Mouse (Mus musculus) limb, embryonic 14.5 days (tissue): Measurements from ENCODE around the gene Crygd. TPM values are rescaled to one million over a fixed set of nuclear protein-coding genes. Genes with fewer than 3 reads are reported as not detected.

Experiments
- ATAC-seq: fragments of 200-750 bp; cut with Nextera tagmentation; 2 replicates; pipeline ENCODE4 v1.8.0; 2017; ENCODE audit warnings: low read depth, moderate number of reproducible peaks, moderate TSS enrichment; ENCODE audit not compliant: low FRiP score
- DNase-seq: peaks from one replicate; pipeline ENCODE4 v3.0.0-alpha.2; 2015; ENCODE audit warnings: low spot score
- H3K27ac ChIP-seq: fragments of 300-500 bp; sonication (generic); replicated peaks from 2 replicates; pipeline ENCODE4 v1.5.1; 2014; ENCODE audit warnings: low read depth, mild to moderate bottlenecking, low read length, moderate library complexity, mixed read lengths
- H3K27me3 ChIP-seq: fragments of 300-500 bp; sonication (generic); 2 replicates; pipeline ENCODE4 v1.6.1; 2014; ENCODE audit warnings: low read length, mixed read lengths; ENCODE audit not compliant: control insufficient read depth, insufficient read depth
- H3K36me3 ChIP-seq: fragments of 300-500 bp; sonication (generic); 2 replicates; pipeline ENCODE4 v1.6.1; 2014; ENCODE audit warnings: mild to moderate bottlenecking, low read length, moderate library complexity, mixed read lengths; ENCODE audit not compliant: control insufficient read depth, insufficient read depth
- H3K4me1 ChIP-seq: fragments of 300-500 bp; sonication (generic); 2 replicates; pipeline ENCODE4 v1.6.1; 2014; ENCODE audit warnings: antibody characterized with exemption, low read length, mixed read lengths; ENCODE audit not compliant: control insufficient read depth, insufficient read depth
- H3K4me2 ChIP-seq: fragments of 300-500 bp; sonication (generic); replicated peaks from 2 replicates; pipeline ENCODE4 v1.6.1; 2014; ENCODE audit warnings: low read depth, mild to moderate bottlenecking, low read length, moderate library complexity; ENCODE audit not compliant: severe bottlenecking
- H3K4me3 ChIP-seq: fragments of 300-500 bp; sonication (generic); replicated peaks from 2 replicates; pipeline ENCODE4 v1.5.1; 2014; ENCODE audit warnings: low read length
- H3K9ac ChIP-seq: fragments of 300-500 bp; sonication (generic); 2 replicates; pipeline ENCODE4 v1.6.1; 2014; ENCODE audit warnings: mild to moderate bottlenecking, low read depth, low read length, moderate library complexity; ENCODE audit not compliant: severe bottlenecking
- H3K9me3 ChIP-seq: fragments of 300-500 bp; sonication (generic); 2 replicates; pipeline ENCODE4 v1.6.1; 2016; ENCODE audit warnings: low read length; ENCODE audit not compliant: control insufficient read depth
- POLR2A ChIP-seq: fragments of 200-500 bp; IDR thresholded peaks from 2 replicates; pipeline ENCODE4 v1.8.0; 2012; ENCODE audit warnings: inconsistent platforms, mild to moderate bottlenecking, moderate library complexity, borderline replicate concordance; ENCODE audit not compliant: insufficient read depth, insufficient read length; ENCODE audit errors: extremely low read depth
- WGBS: fragments of 180-500 bp; shearing (Covaris S2); extraction: QIAGEN DNeasy Blood & Tissue Kit; methylation state at CpG from one replicate; pipeline ENCODE4 v1.1.7; 2014; 5-methylcytosine and 5-hydroxymethylcytosine counted together
- polyA plus RNA-seq, 2 experiments: library from polyadenylated mRNA; depleted of rRNA in 1 of 2; stranded (reverse) in 1 of 2; unstranded in 1 of 2; fragments of >200 nt; fragmentation: Nextera tagmentation in 1 of 2; extraction: Ambion mirVana in 1 of 2; gene quantifications; 2 replicates each; pipeline versions ENCODE4 v1.2.1 to v1.2.3; 2012 to 2014

Crygd gene
- polyA plus RNA-seq, 2 experiments: not detected

GRCm38 (mm10) chr1:65088567-65089356 is 25.5 kb upstream of the Crygd start:
- Histone ChIP-seq H3K36me3 (no peaks in the 10 kb centered on the region), H3K27ac (no peak overlapping the region), H3K27me3 (no peaks in the 10 kb centered on the region), H3K9ac (no peak overlapping the region), H3K9me3 (no peaks in the 10 kb centered on the region), H3K4me2 (no peak overlapping the region), H3K4me1 (no peaks in the 10 kb centered on the region), H3K4me3 (no peak overlapping the region)
- ATAC-seq: no peak
- WGBS: 71% methylated on average over 6 of the region's 6 CpGs
- DNase-seq: no peak
- no peak for TF ChIP-seq POLR2A

DNA sequence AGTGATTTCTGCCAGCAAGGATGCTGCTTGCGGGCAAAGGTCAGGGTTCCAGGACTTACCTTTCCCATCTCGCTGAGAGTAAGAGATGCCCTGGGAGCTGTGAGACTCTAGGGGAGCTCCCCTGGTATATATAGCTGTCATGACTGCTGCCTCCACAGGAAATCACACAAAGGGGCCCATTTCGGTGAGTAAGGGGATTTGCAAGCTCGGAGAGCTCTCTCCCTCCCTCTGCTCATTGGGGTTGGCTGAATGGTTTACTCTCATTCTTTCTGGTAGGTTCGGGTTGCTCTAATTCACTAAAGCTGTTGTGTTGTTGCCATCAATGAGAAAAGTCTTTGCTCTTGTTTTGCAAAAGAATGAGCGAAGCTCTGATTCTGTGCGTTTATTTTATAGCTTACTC is 18.9 kb upstream of the Crygd start, which contains the start of gene Crygb:
Crygb (minus strand) TSS at position 101 of the 400 bp plus-strand sequence.
- no peaks in the 10 kb centered on the region for H3K9me3 ChIP-seq
- no peaks in the 10 kb centered on the region for H3K36me3 ChIP-seq
- no peaks in the 10 kb centered on the region for H3K4me1 ChIP-seq
- H3K27me3 ChIP-seq: no peaks in the 10 kb centered on the region
- ATAC-seq (no peak), DNase-seq (no peak)
- no peak within 1 kb of the TSS for H3K4me3 ChIP-seq
- H3K9ac ChIP-seq: no peak within 1 kb of the TSS
- no peak for TF ChIP-seq POLR2A
- H3K27ac ChIP-seq: no peak within 1 kb of the TSS
- WGBS: 32% methylated on average over 7 of the region's 7 CpGs
- no peak within 1 kb of the TSS for H3K4me2 ChIP-seq

DNA sequence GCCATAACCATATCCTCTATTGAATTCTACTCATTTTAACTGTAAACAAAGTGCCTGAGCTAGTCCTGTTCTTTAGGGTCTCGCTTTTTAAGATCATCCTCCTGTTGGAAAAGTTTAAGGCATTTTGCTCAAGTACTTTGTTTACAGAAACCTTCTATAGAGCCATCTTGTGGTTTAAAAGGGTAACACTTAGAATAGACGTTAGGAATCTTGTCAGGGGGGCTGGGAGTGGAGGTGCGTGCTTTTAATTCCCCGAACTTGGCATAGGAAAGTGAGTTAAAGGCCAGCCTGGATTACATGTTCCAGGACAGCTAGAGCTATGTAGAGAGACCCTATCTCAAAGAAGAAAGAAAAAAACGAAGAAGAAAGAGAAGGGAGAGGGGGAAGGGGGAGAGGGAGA is 12.4 kb upstream of the Crygd start:
- ATAC-seq: no peak
- no peaks in the 10 kb centered on the region for H3K4me1 ChIP-seq

DNA sequence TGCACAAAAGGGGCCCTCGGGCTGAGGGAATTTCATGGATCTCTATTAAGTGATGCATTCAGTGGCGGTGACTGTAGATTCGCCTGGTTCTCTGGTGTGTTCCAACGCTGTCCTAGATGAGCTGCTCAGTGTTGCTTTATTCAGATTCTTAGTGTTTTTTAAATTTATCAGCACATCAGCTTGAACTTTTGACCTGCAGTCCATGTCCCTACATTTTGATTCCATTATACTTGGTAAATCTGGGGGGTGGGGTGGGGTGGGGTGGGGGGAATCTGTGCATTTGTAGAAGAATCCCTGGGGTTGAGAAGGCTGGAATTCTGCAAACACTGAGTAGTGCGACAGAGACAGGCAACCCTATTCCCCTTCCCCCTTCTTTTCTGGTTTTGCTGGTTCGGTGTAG is 10.3 kb upstream of the Crygd start, which contains the start of gene Crygc:
Crygc (minus strand) TSS at position 101 of the 400 bp plus-strand sequence.
- H3K27ac ChIP-seq: no peak within 1 kb of the TSS
- H3K36me3 ChIP-seq: no peaks in the 10 kb centered on the region
- H3K4me3 ChIP-seq: no peak within 1 kb of the TSS
- H3K9me3 ChIP-seq: no peaks in the 10 kb centered on the region
- no peak for DNase-seq
- WGBS: 74% methylated on average over 6 of the region's 6 CpGs
- no peaks in the 10 kb centered on the region for H3K27me3 ChIP-seq
- no peak within 1 kb of the TSS for H3K4me2 ChIP-seq
- H3K9ac ChIP-seq: no peak within 1 kb of the TSS
- no peak for ATAC-seq
- H3K4me1 ChIP-seq: no peaks in the 10 kb centered on the region
- TF ChIP-seq POLR2A: no peak

More for the DNA sequence above, 12.4 kb upstream of the Crygd start:
- Histone ChIP-seq H3K27me3 (no peaks in the 10 kb centered on the region), H3K9me3 (no peaks in the 10 kb centered on the region), H3K4me3 (no peak overlapping the region), H3K4me2 (no peak overlapping the region), H3K36me3 (no peaks in the 10 kb centered on the region), H3K27ac (no peak overlapping the region), H3K9ac (no peak overlapping the region)
- DNase-seq: no peak
- TF ChIP-seq POLR2A: no peak
- WGBS: 21% methylated on average over 5 of the region's 5 CpGs

DNA sequence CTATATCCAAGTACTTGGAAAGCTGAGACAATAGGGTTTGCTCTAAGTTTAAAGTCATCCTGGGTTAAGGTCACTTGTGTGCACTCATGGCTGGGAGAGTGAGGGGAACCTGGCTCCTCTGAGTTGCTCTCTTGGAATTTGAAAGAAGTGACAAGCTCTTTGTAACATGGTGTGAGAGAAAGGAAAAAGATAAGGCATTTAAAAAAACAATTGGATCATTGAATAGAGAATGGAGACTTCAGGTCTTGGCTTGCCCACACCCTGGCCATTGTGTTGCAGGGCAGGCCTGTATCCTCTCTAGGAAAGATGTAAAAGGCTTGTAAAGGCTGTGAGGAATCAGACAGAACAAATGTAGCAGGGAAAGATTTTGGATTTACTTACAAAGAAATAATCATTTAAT is 4.6 kb upstream of the Crygd start:
- no peak for TF ChIP-seq POLR2A
- no peak overlapping the region for H3K4me3 ChIP-seq
- no peak overlapping the region for H3K27ac ChIP-seq
- H3K36me3 ChIP-seq: no peaks in the 10 kb centered on the region
- DNase-seq (no peak), ATAC-seq (no peak)
- H3K9ac ChIP-seq: no peak overlapping the region
- no peak overlapping the region for H3K4me2 ChIP-seq
- H3K27me3 ChIP-seq: no peaks in the 10 kb centered on the region
- H3K9me3 ChIP-seq: no peaks in the 10 kb centered on the region
- no peaks in the 10 kb centered on the region for H3K4me1 ChIP-seq
